Mouse (Mus musculus) intestine, embryonic 14.5 days (tissue): ENCODE data around the gene Ppp1r9a. TPM values are rescaled to one million over a fixed set of nuclear protein-coding genes. Genes with fewer than 3 reads are reported as not detected.

Source experiments
- ATAC-seq: fragments of 200-750 bp; cut with Nextera tagmentation; replicated peaks from 2 replicates; pipeline ENCODE4 v1.8.0; 2017; ENCODE audit warnings: low read depth, moderate number of reproducible peaks, moderate TSS enrichment, moderate library complexity; ENCODE audit not compliant: low FRiP score, low TSS enrichment
- DNase-seq: peaks from one replicate; pipeline ENCODE4 v3.0.0-alpha.2; 2018; ENCODE audit warnings: low spot score
- H3K27ac ChIP-seq: fragments of 300-500 bp; sonication (generic); 2 replicates; pipeline ENCODE4 v1.5.1; 2014; ENCODE audit warnings: low read depth, mild to moderate bottlenecking, control low read depth
- H3K27me3 ChIP-seq: fragments of 300-500 bp; sonication (generic); replicated peaks from 2 replicates; pipeline ENCODE4 v1.6.1; 2014; ENCODE audit warnings: low read length, control low read depth; ENCODE audit not compliant: control insufficient read depth, insufficient read depth
- H3K36me3 ChIP-seq: fragments of 300-500 bp; sonication (generic); 2 replicates; pipeline ENCODE4 v1.6.1; 2014; ENCODE audit warnings: low read length, control low read depth; ENCODE audit not compliant: control insufficient read depth, insufficient read depth
- H3K4me1 ChIP-seq: fragments of 300-500 bp; sonication (generic); replicated peaks from 2 replicates; pipeline ENCODE4 v1.6.1; 2014; ENCODE audit warnings: low read length, control low read depth, mixed read lengths; ENCODE audit not compliant: control insufficient read depth, insufficient read depth
- H3K4me2 ChIP-seq: fragments of 300-500 bp; sonication (generic); 2 replicates; pipeline ENCODE4 v1.6.1; 2014; ENCODE audit warnings: low read length
- H3K4me3 ChIP-seq: fragments of 300-500 bp; sonication (generic); 2 replicates; pipeline ENCODE4 v1.5.1; 2014; ENCODE audit warnings: low read depth, low read length, control low read depth, mixed read lengths
- H3K9ac ChIP-seq: fragments of 300-500 bp; sonication (generic); 2 replicates; pipeline ENCODE4 v1.6.1; 2014; ENCODE audit warnings: mild to moderate bottlenecking, low read length
- H3K9me3 ChIP-seq: fragments of 300-500 bp; sonication (generic); 2 replicates; pipeline ENCODE4 v1.6.1; 2016; ENCODE audit warnings: low read length, control low read depth; ENCODE audit not compliant: control insufficient read depth
- WGBS: fragments of 180-500 bp; shearing (Covaris S2); extraction: QIAGEN DNeasy Blood & Tissue Kit; methylation state at CpG from one replicate; pipeline ENCODE4 v1.1.7; 2014; 5-methylcytosine and 5-hydroxymethylcytosine counted together
- polyA plus RNA-seq: library from polyadenylated mRNA; unstranded; fragments of >200 nt; fragmentation: Nextera tagmentation; extraction: Ambion mirVana; gene quantifications from 2 replicates; pipeline ENCODE4 v1.2.1, GENCODE M21; 2014

The Ppp1r9a gene
- polyA plus RNA-seq, 1 experiment from 2014 or later = 22.7 TPM

- no peaks in the 10 kb centered on the region for H3K27me3 ChIP-seq
- H3K4me2 ChIP-seq = no peak overlapping the region
- no peak for ATAC-seq
- H3K9me3 ChIP-seq = no peaks in the 10 kb centered on the region
- no peak overlapping the region for H3K4me3 ChIP-seq
- DNase-seq = no peak
- H3K27ac ChIP-seq = no peak overlapping the region
- H3K9ac ChIP-seq = no peak overlapping the region
- WGBS = 68% methylated on average over 6 of the region's 6 CpGs
- no peaks in the 10 kb centered on the region for H3K36me3 ChIP-seq
- H3K4me1 ChIP-seq = peaks cover 7% of the 10 kb centered on the region; the same call in 1 of the 2 replicates
Measured at GRCm38 (mm10) chr6:4940086-4940485, 37.4 kb downstream of the Ppp1r9a start.

DNA sequence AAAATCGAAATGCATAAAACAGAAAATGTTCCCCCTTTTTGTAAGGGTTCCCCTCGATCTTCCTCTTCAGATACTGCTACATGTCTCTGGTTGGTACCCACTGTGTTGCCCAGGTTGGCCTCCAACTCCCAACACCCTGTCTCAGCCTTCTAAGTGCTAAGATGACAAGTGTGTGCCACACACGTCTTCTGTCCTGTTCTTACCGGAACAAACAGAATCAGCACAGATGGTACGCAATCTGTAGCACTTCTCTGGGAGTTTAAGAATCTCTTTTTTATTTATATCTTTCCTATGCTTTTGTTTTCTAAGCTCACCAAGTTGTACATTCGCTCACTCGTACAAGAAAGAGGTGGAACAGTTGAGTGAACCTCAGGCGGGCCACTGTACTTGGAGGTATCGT lies 37.9 kb downstream of the Ppp1r9a start:
- no peak overlapping the region for H3K4me3 ChIP-seq
- no peak overlapping the region for H3K27ac ChIP-seq
- H3K9me3 ChIP-seq = no peaks in the 10 kb centered on the region
- H3K4me2 ChIP-seq = no peak overlapping the region
- no peaks in the 10 kb centered on the region for H3K36me3 ChIP-seq
- 85% methylated on average over 9 of the region's 9 CpGs for WGBS
- H3K4me1 ChIP-seq = peaks cover 7% of the 10 kb centered on the region; the same call in 1 of the 2 replicates
- no peak overlapping the region for H3K9ac ChIP-seq
- no peak for ATAC-seq
- no peaks in the 10 kb centered on the region for H3K27me3 ChIP-seq
- no peak for DNase-seq

DNA sequence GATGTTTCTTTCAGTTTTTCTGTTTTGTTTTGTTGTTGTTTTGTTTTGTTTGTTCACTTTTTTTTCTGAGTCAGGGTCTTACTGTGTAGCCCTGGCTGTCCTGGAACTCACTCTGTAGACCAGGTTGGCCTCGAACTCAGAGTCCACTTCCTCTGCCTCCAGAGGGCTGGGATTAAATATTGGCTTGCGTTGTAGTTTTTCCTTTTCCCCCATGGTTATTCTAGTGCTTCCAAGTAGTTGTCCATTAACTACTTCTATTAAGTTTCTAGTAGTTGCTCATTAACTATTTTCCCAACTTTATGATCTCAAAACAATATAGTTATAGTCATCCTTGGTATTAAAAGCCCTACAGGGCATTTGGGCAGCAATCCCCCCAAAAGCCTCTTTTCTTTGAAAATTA lies 41.1 kb downstream of the Ppp1r9a start:
- H3K36me3 ChIP-seq = no peaks in the 10 kb centered on the region
- no peaks in the 10 kb centered on the region for H3K9me3 ChIP-seq
- no peaks in the 10 kb centered on the region for H3K27me3 ChIP-seq
- H3K9ac ChIP-seq = no peak overlapping the region
- H3K4me3 ChIP-seq = no peak overlapping the region
- DNase-seq = no peak
- H3K4me1 ChIP-seq = peaks cover 6% of the 10 kb centered on the region; the same call in 1 of the 2 replicates
- no peak for ATAC-seq
- no peak overlapping the region for H3K27ac ChIP-seq
- WGBS = 87% methylated on average over 2 of the region's 2 CpGs
- H3K4me2 ChIP-seq = no peak overlapping the region

- Histone ChIP-seq H3K9ac (no peak overlapping the region), H3K4me3 (no peak overlapping the region), H3K4me1 (no peaks in the 10 kb centered on the region; the same call in 1 of the 2 replicates), H3K9me3 (no peaks in the 10 kb centered on the region), H3K4me2 (no peak overlapping the region), H3K27ac (no peak overlapping the region), H3K36me3 (no peaks in the 10 kb centered on the region), H3K27me3 (no peaks in the 10 kb centered on the region)
- WGBS = 83% methylated on average over 4 of the region's 4 CpGs
- ATAC-seq = no peak
- DNase-seq = no peak
Measured at GRCm38 (mm10) chr6:4948056-4948455, 45.3 kb downstream of the Ppp1r9a start.

GRCm38 (mm10) chr6:4949701-4950100 lies 47.0 kb downstream of the Ppp1r9a start:
- H3K36me3 ChIP-seq = no peaks in the 10 kb centered on the region
- H3K4me2 ChIP-seq = no peak overlapping the region
- WGBS = 66% methylated on average over 4 of the region's 4 CpGs
- DNase-seq = peak; percentile 39
- H3K27ac ChIP-seq = no peak overlapping the region
- no peak overlapping the region for H3K9ac ChIP-seq
- no peaks in the 10 kb centered on the region for H3K9me3 ChIP-seq
- ATAC-seq = no peak
- no peak overlapping the region for H3K4me3 ChIP-seq
- H3K4me1 ChIP-seq = no peaks in the 10 kb centered on the region; the same call in 1 of the 2 replicates
- no peaks in the 10 kb centered on the region for H3K27me3 ChIP-seq

DNA sequence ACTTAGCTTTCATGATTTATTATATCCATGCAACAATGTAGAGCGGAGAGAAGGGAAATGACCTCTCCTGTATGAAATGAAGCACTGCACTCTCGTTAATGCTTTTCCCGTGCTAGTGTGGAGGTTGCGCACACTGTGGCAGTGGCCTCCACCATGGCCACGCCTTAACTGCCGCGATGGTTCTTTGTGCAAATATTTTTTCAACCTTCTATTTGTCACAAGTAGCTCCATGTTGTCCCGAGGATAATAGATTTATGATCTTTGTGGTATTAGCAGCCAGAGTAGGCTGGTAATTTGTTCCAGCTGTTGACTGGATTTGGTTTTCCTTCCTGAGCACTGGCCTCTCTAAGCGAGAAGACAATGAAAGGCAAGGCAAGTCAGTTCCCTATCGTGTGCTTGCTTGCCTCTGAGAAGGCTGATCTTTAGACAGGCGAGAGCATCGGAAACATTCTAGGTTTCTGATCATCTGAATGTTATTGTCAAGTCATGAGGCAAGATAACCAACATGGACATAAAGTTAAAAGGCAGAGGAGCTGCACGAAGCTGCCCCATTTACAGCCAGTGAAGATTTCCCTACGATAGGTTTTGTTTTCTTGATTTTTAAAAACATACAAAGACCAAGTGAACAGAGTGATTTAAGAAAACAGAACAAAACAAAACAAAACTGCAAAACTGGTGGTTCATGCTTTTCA lies 50.5 kb downstream of the Ppp1r9a start:
- no peaks in the 10 kb centered on the region for H3K36me3 ChIP-seq
- 49% methylated on average over 14 of the region's 14 CpGs for WGBS
- DNase-seq = peak; percentile 39
- no peak for ATAC-seq
- no peak overlapping the region for H3K9ac ChIP-seq
- H3K4me2 ChIP-seq = no peak overlapping the region
- H3K4me1 ChIP-seq = peaks cover 16% of the 10 kb centered on the region; the same call in 1 of the 2 replicates
- no peaks in the 10 kb centered on the region for H3K27me3 ChIP-seq
- no peaks in the 10 kb centered on the region for H3K9me3 ChIP-seq
- H3K27ac ChIP-seq = no peak overlapping the region
- no peak overlapping the region for H3K4me3 ChIP-seq

DNA sequence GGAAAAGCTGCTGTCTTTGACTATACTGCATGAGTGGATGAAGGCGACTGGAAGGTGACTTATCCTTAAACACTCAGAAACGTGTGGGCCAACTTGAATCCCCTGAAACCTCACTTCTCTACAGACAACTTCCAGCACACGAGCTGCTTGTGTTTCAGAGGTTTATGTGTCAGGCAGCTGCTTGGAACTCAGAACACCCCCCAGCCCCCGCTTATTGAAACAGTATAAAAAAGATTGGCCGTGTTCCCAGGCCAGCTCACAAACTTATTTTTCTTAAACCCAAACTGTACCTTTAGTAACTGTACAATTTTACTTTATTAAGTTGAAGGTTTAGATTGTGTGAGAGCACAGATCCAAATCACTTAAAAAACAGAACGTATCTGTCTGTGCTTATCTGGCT lies 53.9 kb downstream of the Ppp1r9a start:
- Histone ChIP-seq H3K4me3 (no peak overlapping the region), H3K9ac (no peak overlapping the region), H3K4me2 (no peak overlapping the region; the same call in 1 of the 2 replicates), H3K4me1 (peaks cover 23% of the 10 kb centered on the region), H3K36me3 (no peaks in the 10 kb centered on the region), H3K9me3 (no peaks in the 10 kb centered on the region), H3K27me3 (no peaks in the 10 kb centered on the region), H3K27ac (peak overlapping the region; percentile 54; the same call in 1 of the 2 replicates)
- no peak for DNase-seq
- ATAC-seq = no peak
- WGBS = 34% methylated on average over 6 of the region's 6 CpGs

DNA sequence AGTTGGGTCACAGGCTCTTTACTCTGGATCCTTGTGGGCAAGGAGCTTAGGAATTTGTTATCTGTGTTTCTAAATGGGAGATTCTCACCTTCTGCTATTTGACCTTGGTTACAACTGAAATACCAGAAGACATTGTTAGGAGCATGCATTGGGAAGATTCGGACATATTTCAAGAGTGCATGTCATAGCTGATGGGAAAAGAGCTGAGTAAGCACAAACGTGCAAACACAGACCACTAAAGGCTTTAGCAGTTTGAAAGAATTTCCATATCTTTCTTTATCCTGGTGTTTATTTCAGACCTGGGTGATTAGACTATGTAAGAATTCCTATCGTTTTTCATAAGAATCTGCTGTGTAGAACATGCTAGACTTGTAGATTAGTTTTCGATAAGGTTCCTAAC lies 59.5 kb downstream of the Ppp1r9a start:
- H3K4me1 ChIP-seq = peaks cover 6% of the 10 kb centered on the region; the same call in 1 of the 2 replicates

GRCm38 (mm10) chr6:4963049-4963448 lies 60.3 kb downstream of the Ppp1r9a start:
- Histone ChIP-seq H3K4me2 (no peak overlapping the region), H3K36me3 (no peaks in the 10 kb centered on the region), H3K9me3 (no peaks in the 10 kb centered on the region), H3K9ac (no peak overlapping the region), H3K27ac (no peak overlapping the region), H3K4me3 (no peak overlapping the region), H3K4me1 (peaks cover 6% of the 10 kb centered on the region; the same call in 1 of the 2 replicates), H3K27me3 (no peaks in the 10 kb centered on the region)
- 79% methylated on average over 5 of the region's 5 CpGs for WGBS
- DNase-seq = no peak
- no peak for ATAC-seq

More for the DNA sequence above, 59.5 kb downstream of the Ppp1r9a start:
- ATAC-seq (no peak), DNase-seq (no peak)
- 60% methylated on average over 4 of the region's 4 CpGs for WGBS
- Histone ChIP-seq H3K4me3 (no peak overlapping the region), H3K27me3 (no peaks in the 10 kb centered on the region), H3K36me3 (no peaks in the 10 kb centered on the region), H3K27ac (no peak overlapping the region), H3K9ac (no peak overlapping the region), H3K4me2 (no peak overlapping the region), H3K9me3 (no peaks in the 10 kb centered on the region)
